In genomic region chr7:28941542-28941941, GRCm38 (mm10) we compare ENCODE assay signal across 8 mouse cellular contexts. TPM values are rescaled to one million over a fixed set of nuclear protein-coding genes. Genes with fewer than 3 reads are reported as not detected.
DNase-seq lines count a peak whose midpoint lies in the region; ATAC-seq and TF ChIP-seq lines count a peak whose summit lies in the region.
"Had no signal": no experiment of that assay in that cellular context is flagged by ENCODE, and none has a peak within 500 bp of the region (broad histone marks: within the 10 kb centered on the region; RNA-seq: fewer than 3 reads in every experiment).

No protein-coding gene starts in this region.

- no peaks in the 10 kb centered on the region for H3K36me3 ChIP-seq in liver, adult 2 months (ENCODE audit: control insufficient read depth, insufficient read depth, low read length)
- H3K36me3 ChIP-seq in embryonic facial prominence, embryonic 14.5 days (ENCODE audit: control insufficient read depth, insufficient read depth, low read length): peaks cover 8% of the 10 kb centered on the region; the same call in 1 of the 2 replicates
- H3K36me3 ChIP-seq in midbrain, embryonic 15.5 days (replicated peaks): no peaks in the 10 kb centered on the region

- H3K9me3 ChIP-seq in embryonic facial prominence, embryonic 14.5 days (ENCODE audit: control insufficient read depth, low read length): no peaks in the 10 kb centered on the region
- no peaks in the 10 kb centered on the region for H3K9me3 ChIP-seq in midbrain, embryonic 15.5 days

- H3K9ac ChIP-seq in liver, adult 2 months (ENCODE audit: low read depth, low read length): peak overlapping the region; percentile 18; the same call in 1 of the 2 replicates
- H3K9ac ChIP-seq in embryonic facial prominence, embryonic 14.5 days (ENCODE audit: low read depth, low read length): no peak overlapping the region
- H3K9ac ChIP-seq in midbrain, embryonic 15.5 days: no peak overlapping the region

- peaks cover 59% of the 10 kb centered on the region; the same call in 1 of the 2 replicates for H3K79me2 ChIP-seq in liver, adult 2 months (ENCODE audit: control insufficient read depth, insufficient read depth, low read length)

- no peak for TF ChIP-seq CTCF in liver, adult 2 months (IDR thresholded peaks at IDR 0.05; ENCODE audit: low read depth, low read length)

- H3K27ac ChIP-seq in liver, adult 2 months (replicated peaks; ENCODE audit: insufficient read depth, low read depth, low read length): peak overlapping the region; percentile 42
- peak overlapping the region; percentile 70 for H3K27ac ChIP-seq in embryonic facial prominence, embryonic 14.5 days (replicated peaks; ENCODE audit: low read depth, low read length)
- peak overlapping the region; percentile 47; the same call in 1 of the 2 replicates for H3K27ac ChIP-seq in midbrain, embryonic 15.5 days

- H3K4me1 ChIP-seq in liver, adult 2 months (ENCODE audit: control insufficient read depth, insufficient read depth, low read length): peaks cover 51% of the 10 kb centered on the region
- peaks cover 55% of the 10 kb centered on the region for H3K4me1 ChIP-seq in embryonic facial prominence, embryonic 14.5 days (ENCODE audit: control insufficient read depth, insufficient read depth, low read length)
- H3K4me1 ChIP-seq in midbrain, embryonic 15.5 days: peaks cover 20% of the 10 kb centered on the region

- H3K27me3 ChIP-seq in liver, adult 2 months (ENCODE audit: control insufficient read depth, insufficient read depth, low read length): no peaks in the 10 kb centered on the region
- no peaks in the 10 kb centered on the region for H3K27me3 ChIP-seq in embryonic facial prominence, embryonic 14.5 days (replicated peaks; ENCODE audit: control insufficient read depth, insufficient read depth, low read length)
- H3K27me3 ChIP-seq in midbrain, embryonic 15.5 days (replicated peaks): no peaks in the 10 kb centered on the region

- no peak for ATAC-seq in embryonic facial prominence, embryonic 14.5 days (ENCODE audit: low read depth)
- no peak for ATAC-seq in midbrain, embryonic 15.5 days (replicated peaks)

- 18% methylated on average over 4 of the region's 4 CpGs for WGBS in liver, adult 2 months
- 61% methylated on average over 4 of the region's 4 CpGs for WGBS in embryonic facial prominence, embryonic 14.5 days
- 79% methylated on average over 4 of the region's 4 CpGs for WGBS in midbrain, embryonic 15.5 days

- H3K4me3 ChIP-seq in liver, adult 2 months (ENCODE audit: insufficient read depth, low read depth, low read length): no peak overlapping the region
- H3K4me3 ChIP-seq in embryonic facial prominence, embryonic 14.5 days (ENCODE audit: low read depth, low read length): no peak overlapping the region
- no peak overlapping the region for H3K4me3 ChIP-seq in midbrain, embryonic 15.5 days

- peak; percentile 74 for DNase-seq in liver, adult 2 months (ENCODE audit: extremely low read depth, low read depth, low spot score)
- DNase-seq in liver: no peak
- DNase-seq in embryonic facial prominence, embryonic 14.5 days (ENCODE audit: low spot score): no peak
- DNase-seq in kidney, adult 9 months: peak; percentile 73
- no peak for DNase-seq in adrenal gland, postnatal 36 days
- DNase-seq in spleen, adult 12 weeks (ENCODE audit: low spot score): no peak
- DNase-seq: embryo, embryonic 11 days had no signal

- H3K4me2 ChIP-seq in embryonic facial prominence, embryonic 14.5 days (ENCODE audit: low read depth, low read length): no peak overlapping the region
- H3K4me2 ChIP-seq in midbrain, embryonic 15.5 days: no peak overlapping the region

- TF ChIP-seq POLR2A in liver, adult 2 months (IDR thresholded peaks at IDR 0.05; ENCODE audit: extremely low read depth, insufficient read depth, low read length): no peak

RNA-seq across cellular contexts. Expression of gene Actn4, which starts 20.6 kb away (rescaled TPM):
- total RNA-seq in liver, adult 2 months (2014; rRNA removed): 47.4 and 87.1 TPM in 2 replicates
- polyA plus RNA-seq in liver, adult 2 months (2012; rRNA removed): 125 and 145 TPM in 2 replicates
- polyA plus RNA-seq in embryonic facial prominence, embryonic 14.5 days (2014; fragmentation: Nextera tagmentation; extraction: Ambion mirVana): 256 and 280 TPM in 2 replicates
- polyA plus RNA-seq in midbrain, embryonic 15.5 days (2015; fragmentation: Nextera tagmentation; extraction: Ambion mirVana): 140 and 143 TPM in 2 replicates
- total RNA-seq in adrenal gland, postnatal 36 days (2021): 100 to 1,000 TPM; 193 to 252 TPM

RNA-seq across cellular contexts. Expression of gene Eif3k, which starts 40.1 kb away (rescaled TPM):
- total RNA-seq in liver, adult 2 months (2014; rRNA removed): 64.8 and 73.2 TPM in 2 replicates
- 86.3 and 91.2 TPM in 2 replicates for polyA plus RNA-seq in liver, adult 2 months (2012; rRNA removed)
- 403 and 404 TPM in 2 replicates for polyA plus RNA-seq in embryonic facial prominence, embryonic 14.5 days (2014; fragmentation: Nextera tagmentation; extraction: Ambion mirVana)
- 269 and 284 TPM in 2 replicates for polyA plus RNA-seq in midbrain, embryonic 15.5 days (2015; fragmentation: Nextera tagmentation; extraction: Ambion mirVana)
- 100 to 1,000 TPM; 241 to 264 TPM for total RNA-seq in adrenal gland, postnatal 36 days (2021)

RNA-seq across cellular contexts. Expression of gene Map4k1, which starts 40.3 kb away (rescaled TPM):
- 0.18 and 0.54 TPM in 2 replicates for total RNA-seq in liver, adult 2 months (2014; rRNA removed)
- polyA plus RNA-seq in liver, adult 2 months (2012; rRNA removed): 1.2 and 1.5 TPM in 2 replicates
- 7.2 and 8.7 TPM in 2 replicates for polyA plus RNA-seq in embryonic facial prominence, embryonic 14.5 days (2014; fragmentation: Nextera tagmentation; extraction: Ambion mirVana)
- polyA plus RNA-seq in midbrain, embryonic 15.5 days (2015; fragmentation: Nextera tagmentation; extraction: Ambion mirVana): 8.5 and 11.4 TPM in 2 replicates
- total RNA-seq in adrenal gland, postnatal 36 days (2021): 1 to 10 TPM; 1.1 to 1.7 TPM

Comparison
In these comparisons a context has a peak if more than half of its experiments do, and no peak if none do; other contexts are left out.
1. DNase-seq: peak in liver, adult 2 months (single experiment) and kidney, adult 9 months (single experiment); none in liver (single experiment), embryonic facial prominence, embryonic 14.5 days (single experiment), adrenal gland, postnatal 36 days (0 of 2) and spleen, adult 12 weeks (single experiment).
2. Peak in every context shown above with its lines, with median percentiles within 50 percentile points of each other: H3K27ac ChIP-seq.